Mouse (Mus musculus): ENCODE results near the gene Fuom. TPM values are rescaled to one million over a fixed set of nuclear protein-coding genes. Genes with fewer than 3 reads are reported as not detected.
A peak's percentile ranks its signal among the peaks of the same experiment; 100 is the strongest.

The Fuom gene
- polyA plus RNA-seq, 1 experiment from 2014 or later: 107 TPM

DNA sequence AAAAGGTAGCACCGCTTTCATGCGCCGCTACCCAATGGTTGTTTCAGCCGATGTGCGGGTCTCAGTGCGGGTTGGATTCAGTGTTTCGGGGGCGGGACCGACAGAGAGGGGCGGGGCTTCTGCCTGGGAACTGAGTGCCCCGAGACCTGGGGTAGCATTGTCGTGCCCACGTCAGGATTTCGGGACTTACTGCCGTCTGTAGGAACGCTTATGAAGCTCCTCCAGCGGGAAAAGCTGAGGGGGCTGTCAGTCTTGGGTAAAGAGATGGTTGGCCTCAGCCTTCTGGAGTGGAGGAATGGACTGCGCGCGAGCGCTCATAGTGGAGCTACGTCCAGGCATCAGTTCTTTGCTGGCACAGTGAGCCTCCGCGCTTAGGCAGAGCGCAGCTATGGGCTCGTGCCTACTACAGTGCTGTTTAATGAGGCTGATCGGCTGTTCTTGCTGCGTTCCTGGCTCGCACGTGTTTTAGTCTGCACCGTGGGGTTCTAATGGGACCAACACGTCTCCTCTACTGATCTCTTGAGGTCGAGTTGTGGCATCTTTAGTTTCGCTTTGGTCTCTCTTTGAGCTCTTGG, 53.0 kb downstream of the Fuom start:
- H3K27me3 ChIP-seq: peaks cover 99% of the 10 kb centered on the region
- ATAC-seq (replicated peaks; ENCODE audit: insufficient number of reproducible peaks, insufficient read depth, low FRiP score, low read depth): peak; percentile 25; the same call in 1 of the 2 replicates
- peak overlapping the region; percentile 50 for H3K4me3 ChIP-seq
- peak overlapping the region; percentile 87 for H3K4me2 ChIP-seq
- H3K4me1 ChIP-seq (replicated peaks): peaks cover 24% of the 10 kb centered on the region
- no peaks in the 10 kb centered on the region for H3K36me3 ChIP-seq
- no peak overlapping the region for H3K27ac ChIP-seq
- H3K9ac ChIP-seq: 0 out of 2 replicates have a peak overlapping the region, but pooled peaks have one; percentile 14
- H3K9me3 ChIP-seq (replicated peaks): no peaks in the 10 kb centered on the region
- WGBS: 1% methylated on average over 34 of the region's 34 CpGs

DNA sequence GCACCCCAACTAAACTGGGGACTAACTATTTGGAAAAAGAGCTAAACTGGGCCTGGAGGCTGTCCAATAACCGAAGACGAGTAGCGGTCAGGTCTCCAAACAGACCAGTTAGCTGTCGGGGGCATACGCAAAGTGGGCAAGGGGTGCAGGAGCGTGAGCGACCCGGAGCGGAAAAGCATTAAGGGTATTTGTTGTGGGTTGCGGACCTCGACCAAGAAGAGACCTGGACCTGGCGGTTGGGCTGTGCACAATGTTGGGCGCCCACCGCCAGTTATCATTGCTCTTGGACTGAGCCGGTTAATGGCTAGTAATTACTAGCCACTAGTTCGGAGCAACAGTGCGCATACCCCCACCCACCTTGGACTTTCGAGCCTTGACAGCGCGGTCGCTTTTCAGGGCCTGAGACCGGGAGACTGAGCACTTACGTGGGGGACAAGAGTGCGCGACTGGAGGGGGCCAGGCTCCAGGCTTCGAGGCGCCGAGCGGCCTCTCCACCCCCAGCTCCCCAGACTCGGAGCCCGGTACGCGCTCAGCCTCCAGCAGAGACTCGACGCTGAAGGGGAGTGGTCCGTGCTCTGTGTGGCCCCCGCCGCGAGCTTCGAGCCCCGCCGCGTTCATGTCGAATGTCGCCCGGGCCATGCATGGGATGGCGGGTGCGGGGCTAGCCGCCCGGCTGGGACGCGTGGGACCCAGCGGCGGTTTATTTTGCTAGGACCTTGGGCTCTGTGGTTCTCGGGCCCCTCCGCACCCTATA, 53.7 kb downstream of the Fuom start, which contains the start of gene Msx3:
Gene Msx3, minus strand, starts transcription at position 729 of the 754 bp plus-strand sequence.
- 0 out of 2 replicates have a peak, but pooled peaks have one; percentile 17 for ATAC-seq (replicated peaks; ENCODE audit: insufficient number of reproducible peaks, insufficient read depth, low FRiP score, low read depth)
- Histone ChIP-seq H3K4me1 (replicated peaks) (peaks cover 24% of the 10 kb centered on the region), H3K27ac (no peak within 1 kb of the TSS), H3K27me3 (peaks cover 96% of the 10 kb centered on the region), H3K4me2 (peak within 1 kb of the TSS; percentile 87), H3K4me3 (peak within 1 kb of the TSS; percentile 50), H3K9me3 (replicated peaks) (no peaks in the 10 kb centered on the region), H3K9ac (0 out of 2 replicates have a peak within 1 kb of the TSS, but pooled peaks have one; percentile 14), H3K36me3 (no peaks in the 10 kb centered on the region)
- 1% methylated on average over 56 of the region's 56 CpGs for WGBS

DNA sequence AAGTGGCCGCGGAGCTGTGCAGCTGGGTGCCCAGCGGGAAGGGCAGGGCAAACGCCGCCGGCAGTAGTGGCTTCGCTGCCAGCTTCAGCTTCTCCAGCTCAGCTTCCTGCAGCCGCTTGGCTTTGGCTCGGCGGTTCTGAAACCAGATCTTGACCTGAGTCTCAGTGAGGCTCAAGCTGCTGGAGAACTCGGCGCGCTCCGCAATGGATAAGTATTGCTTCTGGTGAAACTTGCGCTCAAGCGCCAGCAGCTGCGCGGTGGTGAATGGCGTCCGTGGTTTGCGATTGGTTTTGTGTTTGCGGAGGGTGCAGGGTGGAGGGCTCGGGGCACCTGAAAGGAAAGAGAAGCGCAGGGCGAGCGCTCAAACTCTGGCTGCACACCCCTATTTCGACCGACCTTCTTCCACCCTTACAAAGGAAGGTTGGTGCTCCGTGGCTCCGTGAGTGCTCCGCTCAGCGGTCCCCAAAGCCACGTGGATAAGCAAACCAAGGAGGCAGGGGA, 54.4 kb downstream of the Fuom start:
- peak overlapping the region; percentile 50 for H3K4me3 ChIP-seq
- ATAC-seq (replicated peaks; ENCODE audit: insufficient number of reproducible peaks, insufficient read depth, low FRiP score, low read depth): no peak
- H3K36me3 ChIP-seq: no peaks in the 10 kb centered on the region
- peaks cover 24% of the 10 kb centered on the region for H3K4me1 ChIP-seq (replicated peaks)
- peak overlapping the region; percentile 87 for H3K4me2 ChIP-seq
- no peak overlapping the region for H3K27ac ChIP-seq
- H3K9ac ChIP-seq: no peak overlapping the region
- no peaks in the 10 kb centered on the region for H3K9me3 ChIP-seq (replicated peaks)
- peaks cover 89% of the 10 kb centered on the region for H3K27me3 ChIP-seq
- under 1% methylated on average over 33 of the region's 33 CpGs for WGBS

Other genes starting within 250 kb of the Fuom start
- gene Kndc1, start 207.7 kb downstream of the Fuom start, polyA plus RNA-seq (2015; fragmentation: Nextera tagmentation; extraction: Ambion mirVana): 0.11 and 0.68 TPM in 2 replicates
- 0.60 TPM in 1 of 2 replicates, not detected in the other for gene Utf1, start 158.7 kb downstream of the Fuom start, polyA plus RNA-seq (2015; fragmentation: Nextera tagmentation; extraction: Ambion mirVana)
- gene 6430531B16Rik, start 123.7 kb downstream of the Fuom start, polyA plus RNA-seq (2015; fragmentation: Nextera tagmentation; extraction: Ambion mirVana): 0.57 TPM in 1 of 2 replicates, not detected in the other
- gene Adam8, start 109.9 kb downstream of the Fuom start, polyA plus RNA-seq (2015; fragmentation: Nextera tagmentation; extraction: Ambion mirVana): 1.3 and 3.1 TPM in 2 replicates
- gene Zfp511, start 66.0 kb downstream of the Fuom start, polyA plus RNA-seq (2015; fragmentation: Nextera tagmentation; extraction: Ambion mirVana): 27.6 and 32.0 TPM in 2 replicates
- 27.4 and 37.0 TPM in 2 replicates for gene Tubgcp2, start 65.8 kb downstream of the Fuom start, polyA plus RNA-seq (2015; fragmentation: Nextera tagmentation; extraction: Ambion mirVana)
- gene Msx3, start 53.4 kb downstream of the Fuom start, polyA plus RNA-seq (2015; fragmentation: Nextera tagmentation; extraction: Ambion mirVana): not detected in 2 replicates
- gene Caly, start 19.9 kb downstream of the Fuom start, polyA plus RNA-seq (2015; fragmentation: Nextera tagmentation; extraction: Ambion mirVana): 0.45 and 0.67 TPM in 2 replicates
- gene Prap1, start 9.0 kb downstream of the Fuom start, polyA plus RNA-seq (2015; fragmentation: Nextera tagmentation; extraction: Ambion mirVana): 0.29 TPM in 1 of 2 replicates, not detected in the other
- gene Paox, start 13.4 kb upstream of the Fuom start, polyA plus RNA-seq (2015; fragmentation: Nextera tagmentation; extraction: Ambion mirVana): 11.1 and 11.7 TPM in 2 replicates
- gene Echs1, start 14.0 kb upstream of the Fuom start, polyA plus RNA-seq (2015; fragmentation: Nextera tagmentation; extraction: Ambion mirVana): 192 and 217 TPM in 2 replicates
- gene Mtg1, start 35.1 kb upstream of the Fuom start, polyA plus RNA-seq (2015; fragmentation: Nextera tagmentation; extraction: Ambion mirVana): 27.8 and 33.4 TPM in 2 replicates
- gene Sprn, start 52.4 kb upstream of the Fuom start, polyA plus RNA-seq (2015; fragmentation: Nextera tagmentation; extraction: Ambion mirVana): 0.05 and 0.36 TPM in 2 replicates
- gene Olfr522, start 62.3 kb upstream of the Fuom start, polyA plus RNA-seq (2015; fragmentation: Nextera tagmentation; extraction: Ambion mirVana): not detected in 2 replicates
- gene Olfr523, start 70.8 kb upstream of the Fuom start, polyA plus RNA-seq (2015; fragmentation: Nextera tagmentation; extraction: Ambion mirVana): not detected in 2 replicates
- 0.06 and 0.42 TPM in 2 replicates for gene Olfr524, start 103.5 kb upstream of the Fuom start, polyA plus RNA-seq (2015; fragmentation: Nextera tagmentation; extraction: Ambion mirVana)
- 0.87 and 8.2 TPM in 2 replicates for gene Cd163l1, start 115.8 kb upstream of the Fuom start, polyA plus RNA-seq (2015; fragmentation: Nextera tagmentation; extraction: Ambion mirVana)
- gene 5830411N06Rik, start 144.8 kb upstream of the Fuom start, polyA plus RNA-seq (2015; fragmentation: Nextera tagmentation; extraction: Ambion mirVana): 0.04 and 0.52 TPM in 2 replicates
- not detected in 2 replicates for gene Olfr525, start 218.4 kb upstream of the Fuom start, polyA plus RNA-seq (2015; fragmentation: Nextera tagmentation; extraction: Ambion mirVana)
- not detected in 2 replicates for gene Olfr527, start 231.6 kb upstream of the Fuom start, polyA plus RNA-seq (2015; fragmentation: Nextera tagmentation; extraction: Ambion mirVana)